Mouse (Mus musculus) myocyte (in vitro differentiated cells): ENCODE measurements at regions not wholly inside any gene's neighbourhood (a gene's known extent, or its start where the extent isn't known, plus 50 kb on each side); places are given as distances from the start of the nearest gene placed in this dataset.
"Not testable (repeated sequence)": the region's sequence is repeated elsewhere in the genome, so short reads cannot be mapped to it uniquely, and the experiment has no call there.

Experiments
- H3K27me3 ChIP-seq: one replicate; pipeline ENCODE4 v1.6.1; 2011; ENCODE audit not compliant: control insufficient read depth, insufficient read depth, insufficient read length
- H3K36me3 ChIP-seq: one replicate; pipeline ENCODE4 v1.6.1; 2011; ENCODE audit not compliant: control insufficient read depth, insufficient read depth
- H3K4me2 ChIP-seq: one replicate; pipeline ENCODE4 v1.6.1; 2011; ENCODE audit warnings: low read depth, control low read depth
- H3K4me3 ChIP-seq: one replicate; pipeline ENCODE4 v1.5.1; 2011; ENCODE audit warnings: mild to moderate bottlenecking, control low read depth, moderate library complexity
- H3K79me2 ChIP-seq: one replicate; pipeline ENCODE4 v1.6.1; 2011; ENCODE audit not compliant: control insufficient read depth, insufficient read depth
- H3ac ChIP-seq: one replicate; pipeline ENCODE4 v1.6.1; 2011; ENCODE audit not compliant: control insufficient read depth, insufficient read length
- CEBPB ChIP-seq: IDR thresholded peaks from 2 replicates; pipeline ENCODE4 v1.6.1; 2011; ENCODE audit warnings: mild to moderate bottlenecking, moderate library complexity; ENCODE audit not compliant: poor library complexity, insufficient read depth, severe bottlenecking
- E2F4 ChIP-seq: IDR thresholded peaks from one replicate; pipeline ENCODE4 v1.6.1; 2011; ENCODE audit warnings: mild to moderate bottlenecking, control low read depth, moderate library complexity; ENCODE audit not compliant: insufficient read depth
- MAX ChIP-seq: IDR thresholded peaks from one replicate; pipeline ENCODE4 v1.6.1; 2011; ENCODE audit warnings: low read depth, mild to moderate bottlenecking, control low read depth
- MYOD1 ChIP-seq, 3 experiments: IDR thresholded peaks; one replicate each; pipeline ENCODE4 v1.6.1; 2011; ENCODE audit warnings: control low read depth in 2 of 3, low read depth in 2 of 3, mild to moderate bottlenecking in 2 of 3, moderate library complexity in 1 of 3; ENCODE audit not compliant: insufficient read length in 2 of 3, control insufficient read depth in 1 of 3
- MYOG ChIP-seq, 3 experiments: IDR thresholded peaks; one replicate each; pipeline ENCODE4 v1.6.1; 2011; ENCODE audit warnings: control low read depth in 2 of 3, low read depth in 2 of 3, mild to moderate bottlenecking in 2 of 3; ENCODE audit not compliant: insufficient read length in 2 of 3, control insufficient read depth in 1 of 3, insufficient read depth in 1 of 3
- POLR2A ChIP-seq: IDR thresholded peaks from one replicate; pipeline ENCODE4 v1.6.1; 2011; ENCODE audit warnings: low read depth, mild to moderate bottlenecking, control low read depth, moderate library complexity; ENCODE audit not compliant: insufficient read length
- POLR2AphosphoS2 ChIP-seq: IDR thresholded peaks from one replicate; pipeline ENCODE4 v1.6.1; 2011; ENCODE audit warnings: low read depth, control low read depth; ENCODE audit not compliant: insufficient read length
- REST ChIP-seq: IDR thresholded peaks from one replicate; pipeline ENCODE4 v1.6.1; 2011; ENCODE audit warnings: mild to moderate bottlenecking, control low read depth, moderate library complexity; ENCODE audit not compliant: insufficient read depth, insufficient read length
- SRF ChIP-seq: IDR thresholded peaks from one replicate; pipeline ENCODE4 v1.6.1; 2011; ENCODE audit warnings: low read depth; ENCODE audit not compliant: control insufficient read depth, insufficient read length
- TCF12 ChIP-seq: IDR thresholded peaks from one replicate; pipeline ENCODE4 v1.6.1; 2011; ENCODE audit warnings: mild to moderate bottlenecking, control low read depth; ENCODE audit not compliant: poor library complexity, insufficient read depth, severe bottlenecking
- TCF3 ChIP-seq: IDR thresholded peaks from one replicate; pipeline ENCODE4 v1.6.1; 2011; ENCODE audit warnings: low read depth, control low read depth; ENCODE audit not compliant: insufficient read length
- USF1 ChIP-seq: IDR thresholded peaks from one replicate; pipeline ENCODE4 v1.6.1; 2011; ENCODE audit warnings: low read depth, mild to moderate bottlenecking, control low read depth, moderate library complexity

DNA sequence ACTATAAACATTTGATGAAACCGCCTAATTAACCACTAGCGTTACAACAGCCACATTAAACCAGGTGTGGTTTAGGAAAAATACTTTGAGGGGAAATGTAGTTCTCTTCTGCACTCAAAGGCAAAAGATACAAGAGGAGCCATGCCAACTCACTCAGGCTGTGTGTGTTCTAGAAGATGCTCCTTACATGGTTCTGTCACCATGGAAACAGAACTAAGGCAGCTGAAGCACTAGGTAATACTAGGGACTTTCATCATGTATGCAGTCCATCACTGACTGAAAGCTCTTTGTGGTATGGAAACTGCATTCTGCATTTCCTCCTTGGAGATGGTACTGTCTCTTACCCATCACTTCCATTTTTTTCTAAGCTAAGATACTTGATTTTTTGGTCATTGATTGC is 87.6 kb upstream of the Creb5 start:
- Histone ChIP-seq H3K4me3 (no peak overlapping the region), H3K4me2 (no peak overlapping the region), H3K36me3 (no peaks in the 10 kb centered on the region), H3K79me2 (no peaks in the 10 kb centered on the region), H3K27me3 (no peaks in the 10 kb centered on the region), H3ac (no peak overlapping the region)
- TF ChIP-seq MYOD1 (IDR thresholded peaks at IDR 0.05; ENCODE audit: control insufficient read depth in 1 of 3, insufficient read length in 2 of 3, low read depth in 2 of 3), result no peak
- TF ChIP-seq TCF12, result no peak
- no peak for TF ChIP-seq TCF3

- not testable (repeated sequence) for H3K36me3 ChIP-seq, H3K4me2 ChIP-seq, H3K27me3 ChIP-seq, H3ac ChIP-seq, H3K79me2 ChIP-seq, H3K4me3 ChIP-seq
Observed at GRCm38 (mm10) chr6:53182131-53182530, 104.9 kb upstream of the Creb5 start.

DNA sequence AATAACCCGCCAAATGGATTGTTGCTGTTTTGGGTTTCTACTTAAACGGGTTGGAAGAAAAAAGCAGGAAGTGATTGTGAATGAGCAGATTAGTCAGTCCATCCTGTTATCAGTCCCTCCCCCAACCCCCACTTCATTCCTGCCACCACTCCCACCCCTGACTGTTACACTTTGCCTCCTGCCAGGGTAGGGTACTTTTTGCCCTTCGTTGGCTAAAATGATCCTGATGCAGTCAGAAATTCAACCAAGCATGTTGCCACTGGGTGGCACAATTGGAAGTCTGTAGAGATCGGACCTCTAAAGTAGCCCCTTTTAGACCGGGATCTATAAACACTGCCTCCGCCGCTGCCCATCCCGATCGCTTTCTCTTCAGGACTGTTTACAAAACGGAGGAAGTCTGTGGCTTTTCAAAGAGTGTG is 96.0 kb upstream of the Jazf1 start:
- H3K4me3 ChIP-seq, result no peak overlapping the region
- H3K79me2 ChIP-seq, result no peaks in the 10 kb centered on the region
- no peak for TF ChIP-seq MYOD1 (IDR thresholded peaks at IDR 0.05; ENCODE audit: control insufficient read depth in 1 of 3, insufficient read length in 2 of 3, low read depth in 2 of 3)
- no peak for TF ChIP-seq SRF
- TF ChIP-seq MYOG (IDR thresholded peaks at IDR 0.05; ENCODE audit: control insufficient read depth in 1 of 3, insufficient read depth in 1 of 3, insufficient read length in 2 of 3, low read depth in 2 of 3), result no peak
- TF ChIP-seq MAX, result no peak
- no peak for TF ChIP-seq REST
- no peak for TF ChIP-seq USF1
- no peak for TF ChIP-seq E2F4
- TF ChIP-seq TCF12, result no peak
- TF ChIP-seq TCF3, result no peak
- no peak for TF ChIP-seq POLR2AphosphoS2
- no peak for TF ChIP-seq POLR2A
- no peak for TF ChIP-seq CEBPB
- peaks cover 9% of the 10 kb centered on the region for H3K27me3 ChIP-seq
- no peaks in the 10 kb centered on the region for H3K36me3 ChIP-seq
- H3ac ChIP-seq, result no peak overlapping the region
- H3K4me2 ChIP-seq, result no peak overlapping the region

DNA sequence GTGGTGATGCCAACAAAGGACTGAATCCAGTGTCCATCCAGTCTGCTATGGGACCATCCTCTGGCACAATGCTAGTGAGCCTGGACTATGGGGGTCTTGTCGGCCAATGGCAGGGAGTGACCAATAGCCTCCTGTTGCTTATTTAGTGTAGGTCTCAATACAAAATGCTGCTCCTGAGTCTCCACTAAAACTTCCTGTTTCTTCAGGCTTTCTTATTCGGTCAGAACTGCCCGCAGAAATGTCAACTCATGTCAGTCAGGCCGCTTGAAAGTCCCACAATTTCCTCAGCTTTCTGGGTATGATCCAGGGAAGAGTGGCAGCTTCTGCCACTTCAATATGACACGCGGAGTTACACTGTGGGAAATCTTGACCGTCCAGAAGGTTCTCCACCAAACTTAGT is 94.7 kb upstream of the Jazf1 start:
- Histone ChIP-seq H3K36me3 (no peaks in the 10 kb centered on the region), H3ac (no peak overlapping the region), H3K79me2 (no peaks in the 10 kb centered on the region), H3K4me3 (no peak overlapping the region), H3K27me3 (peaks cover 9% of the 10 kb centered on the region), H3K4me2 (no peak overlapping the region)
- TF ChIP-seq POLR2A (no peak), CEBPB (no peak), E2F4 (no peak), USF1 (no peak)

GRCm38 (mm10) chr6:53161627-53162026 is 93.2 kb upstream of the Jazf1 start:
- TF ChIP-seq SRF (no peak), CEBPB (no peak), USF1 (no peak), MYOD1 (IDR thresholded peaks at IDR 0.05; ENCODE audit: control insufficient read depth in 1 of 3, insufficient read length in 2 of 3, low read depth in 2 of 3) (no peak), TCF3 (no peak), POLR2A (no peak), MYOG (IDR thresholded peaks at IDR 0.05; ENCODE audit: control insufficient read depth in 1 of 3, insufficient read depth in 1 of 3, insufficient read length in 2 of 3, low read depth in 2 of 3) (no peak), TCF12 (no peak), POLR2AphosphoS2 (no peak), E2F4 (no peak), REST (no peak)
- H3K4me3 ChIP-seq, result no peak overlapping the region
- H3ac ChIP-seq, result no peak overlapping the region
- no peak overlapping the region for H3K4me2 ChIP-seq
- H3K27me3 ChIP-seq, result peaks cover 9% of the 10 kb centered on the region
- H3K79me2 ChIP-seq, result no peaks in the 10 kb centered on the region
- H3K36me3 ChIP-seq, result no peaks in the 10 kb centered on the region

DNA sequence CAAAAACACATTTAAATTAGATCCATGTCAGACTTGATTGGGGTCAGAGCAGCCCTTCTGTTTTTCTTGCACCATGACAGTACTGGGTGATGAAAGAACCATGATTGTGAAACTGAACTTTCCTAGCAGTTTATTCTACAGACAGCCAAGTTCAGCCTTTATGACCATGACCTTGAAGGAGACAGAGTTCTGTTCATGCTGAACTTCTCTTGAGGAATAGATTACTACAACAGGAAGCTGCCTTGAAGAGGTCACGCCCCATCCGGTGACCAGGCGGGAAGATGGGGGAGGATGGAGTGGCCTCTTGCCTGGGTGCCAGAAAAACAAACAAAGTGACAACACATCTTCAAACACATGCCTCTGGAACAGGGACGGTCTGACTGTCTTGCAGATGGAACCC is 86.2 kb upstream of the Jazf1 start:
- no peak overlapping the region for H3ac ChIP-seq
- TF ChIP-seq SRF, result no peak
- no peak for TF ChIP-seq TCF3
- no peak for TF ChIP-seq USF1
- no peak for TF ChIP-seq TCF12
- H3K4me2 ChIP-seq, result no peak overlapping the region
- no peaks in the 10 kb centered on the region for H3K79me2 ChIP-seq
- H3K27me3 ChIP-seq, result no peaks in the 10 kb centered on the region
- H3K36me3 ChIP-seq, result no peaks in the 10 kb centered on the region
- H3K4me3 ChIP-seq, result no peak overlapping the region
